10 mouse cellular contexts compared by ENCODE assay signal in genomic region chr5:124284330-124284729, GRCm38 (mm10). TPM values are rescaled to one million over a fixed set of nuclear protein-coding genes. Genes with fewer than 3 reads are reported as not detected.
A peak's percentile ranks its signal among the peaks of the same experiment; 100 is the strongest.
DNase-seq lines count a peak whose midpoint lies in the region; ATAC-seq and TF ChIP-seq lines count a peak whose summit lies in the region.
"Had no signal": no experiment of that assay in that cellular context is flagged by ENCODE, and none has a peak within 500 bp of the region (broad histone marks: within the 10 kb centered on the region; RNA-seq: fewer than 3 reads in every experiment).

No protein-coding gene starts in this region.

- no peaks in the 10 kb centered on the region for H3K27me3 ChIP-seq in cerebellum, adult 2 months (ENCODE audit: control insufficient read depth, insufficient read depth, low read length)
- no peaks in the 10 kb centered on the region for H3K27me3 ChIP-seq in kidney, postnatal 0 days (ENCODE audit: insufficient read depth, low read length)
- no peaks in the 10 kb centered on the region for H3K27me3 ChIP-seq in kidney, embryonic 15.5 days
- H3K27me3 ChIP-seq: hindbrain, embryonic 15.5 days; liver, embryonic 15.5 days had no signal

- TF ChIP-seq CTCF in cerebellum, adult 2 months (IDR thresholded peaks at IDR 0.05; ENCODE audit: borderline replicate concordance, insufficient read depth, low read depth, low read length) = peak; percentile 41; the same call in 1 of the 2 replicates
- TF ChIP-seq CTCF in kidney, postnatal 0 days (IDR thresholded peaks at IDR 0.05; ENCODE audit: low read depth) = peak; percentile 64

- no peaks in the 10 kb centered on the region for H3K9me3 ChIP-seq in kidney, postnatal 0 days (replicated peaks; ENCODE audit: low read length)
- H3K9me3 ChIP-seq in kidney, embryonic 15.5 days (replicated peaks) = 0 out of 2 replicates have a peak, but pooled peaks cover 5% of the 10 kb centered on the region
- H3K9me3 ChIP-seq: hindbrain, embryonic 15.5 days had no signal

- ATAC-seq in kidney, postnatal 0 days (replicated peaks; ENCODE audit: low FRiP score, low read depth) = no peak
- ATAC-seq in kidney, embryonic 15.5 days (replicated peaks; ENCODE audit: low FRiP score) = no peak
- ATAC-seq in megakaryocyte-erythroid progenitor cell, adult 5-6 weeks (replicated peaks; ENCODE audit: low FRiP score, low TSS enrichment, poor library complexity, severe bottlenecking) = no peak

- no peak for TF ChIP-seq POLR2A in cerebellum, adult 2 months (IDR thresholded peaks at IDR 0.05; ENCODE audit: borderline replicate concordance, insufficient read depth, low read length)

- no peak overlapping the region for H3K27ac ChIP-seq in cerebellum, adult 2 months (ENCODE audit: insufficient read depth, low read length)
- H3K27ac ChIP-seq in kidney, postnatal 0 days = no peak overlapping the region
- no peak overlapping the region for H3K27ac ChIP-seq in kidney, embryonic 15.5 days
- H3K27ac ChIP-seq: hindbrain, embryonic 15.5 days; liver, embryonic 15.5 days had no signal

- H3K36me3 ChIP-seq in kidney, postnatal 0 days (ENCODE audit: insufficient read depth, low read length) = peaks cover 15% of the 10 kb centered on the region
- peaks cover 83% of the 10 kb centered on the region for H3K36me3 ChIP-seq in kidney, embryonic 15.5 days

- no peak overlapping the region for H3K9ac ChIP-seq in kidney, postnatal 0 days (ENCODE audit: low read depth, low read length)
- no peak overlapping the region for H3K9ac ChIP-seq in kidney, embryonic 15.5 days
- H3K9ac ChIP-seq: hindbrain, embryonic 15.5 days; liver, embryonic 15.5 days had no signal

- H3K4me2 ChIP-seq in kidney, postnatal 0 days (ENCODE audit: low read length) = no peak overlapping the region
- no peak overlapping the region for H3K4me2 ChIP-seq in kidney, embryonic 15.5 days
- H3K4me2 ChIP-seq: hindbrain, embryonic 15.5 days; liver, embryonic 15.5 days had no signal

- no peak overlapping the region for H3K4me3 ChIP-seq in cerebellum, adult 2 months (replicated peaks; ENCODE audit: insufficient read depth, low read depth, low read length)
- no peak overlapping the region for H3K4me3 ChIP-seq in kidney, postnatal 0 days (replicated peaks; ENCODE audit: low read depth, low read length)
- H3K4me3 ChIP-seq in kidney, embryonic 15.5 days (replicated peaks) = no peak overlapping the region
- H3K4me3 ChIP-seq: hindbrain, embryonic 15.5 days; liver, embryonic 15.5 days had no signal

- WGBS in cerebellum, adult 2 months = 75% methylated on average over 3 of the region's 3 CpGs
- WGBS in kidney, postnatal 0 days = 64% methylated on average over 3 of the region's 3 CpGs
- 69% methylated on average over 3 of the region's 3 CpGs for WGBS in kidney, embryonic 15.5 days

- no peaks in the 10 kb centered on the region for H3K4me1 ChIP-seq in cerebellum, adult 2 months (ENCODE audit: control insufficient read depth, insufficient read depth, low read length)
- no peaks in the 10 kb centered on the region for H3K4me1 ChIP-seq in kidney, postnatal 0 days (replicated peaks; ENCODE audit: insufficient read depth, low read length)
- H3K4me1 ChIP-seq in kidney, embryonic 15.5 days = no peaks in the 10 kb centered on the region
- H3K4me1 ChIP-seq: hindbrain, embryonic 15.5 days; liver, embryonic 15.5 days had no signal

- peak; percentile 23 for DNase-seq in cerebellum, adult 2 months
- DNase-seq in cerebellum, postnatal 4 days (ENCODE audit: low spot score in 2 of 2) = no peak
- peak; percentile 23 for DNase-seq in kidney, postnatal 0 days (ENCODE audit: low spot score)
- DNase-seq in ZHBTc4 (ENCODE audit: low read depth, low spot score) = peak; percentile 13
- peak; percentile 9 for DNase-seq in mesoderm, embryonic 11.5 days (ENCODE audit: low read depth, low spot score)
- no peak for DNase-seq in frontal cortex, postnatal 14 days (ENCODE audit: low spot score in 2 of 2)

RNA-seq across cellular contexts. Expression of gene Pitpnm2, which starts 34.8 kb away (rescaled TPM):
- 54.2 and 64.2 TPM in 2 replicates for polyA plus RNA-seq in cerebellum, adult 2 months (2012; rRNA removed)
- 3.0 and 3.1 TPM in 2 replicates for polyA plus RNA-seq in kidney, postnatal 0 days (2015; fragmentation: Nextera tagmentation; extraction: Ambion mirVana)
- polyA plus RNA-seq in kidney, embryonic 15.5 days (2015; fragmentation: Nextera tagmentation; extraction: Ambion mirVana) = 3.5 and 3.6 TPM in 2 replicates
- 23.7 and 33.3 TPM in 2 replicates for total RNA-seq in megakaryocyte-erythroid progenitor cell, adult 5-6 weeks (2014; fragmentation: Nextera tagmentation)
- total RNA-seq in megakaryocyte-erythroid progenitor cell, adult 5-6 weeks (2017) = 6.5 and 10.9 TPM in 2 replicates

RNA-seq across cellular contexts. Expression of gene Mphosph9, which starts 43.4 kb away (rescaled TPM):
- 27.2 and 32.6 TPM in 2 replicates for polyA plus RNA-seq in cerebellum, adult 2 months (2012; rRNA removed)
- polyA plus RNA-seq in kidney, postnatal 0 days (2015; fragmentation: Nextera tagmentation; extraction: Ambion mirVana) = 5.2 and 6.0 TPM in 2 replicates
- 13.4 TPM in 2 replicates for polyA plus RNA-seq in kidney, embryonic 15.5 days (2015; fragmentation: Nextera tagmentation; extraction: Ambion mirVana)
- total RNA-seq in megakaryocyte-erythroid progenitor cell, adult 5-6 weeks (2014; fragmentation: Nextera tagmentation) = 19.5 and 24.7 TPM in 2 replicates
- total RNA-seq in megakaryocyte-erythroid progenitor cell, adult 5-6 weeks (2017) = 24.7 and 36.7 TPM in 2 replicates

RNA-seq across cellular contexts. Expression of gene 2810006K23Rik, which starts 43.6 kb away (rescaled TPM):
- 10.5 and 12.0 TPM in 2 replicates for polyA plus RNA-seq in cerebellum, adult 2 months (2012; rRNA removed)
- 12.0 and 13.9 TPM in 2 replicates for polyA plus RNA-seq in kidney, postnatal 0 days (2015; fragmentation: Nextera tagmentation; extraction: Ambion mirVana)
- 20.0 and 21.7 TPM in 2 replicates for polyA plus RNA-seq in kidney, embryonic 15.5 days (2015; fragmentation: Nextera tagmentation; extraction: Ambion mirVana)
- total RNA-seq in megakaryocyte-erythroid progenitor cell, adult 5-6 weeks (2014; fragmentation: Nextera tagmentation) = 9.2 and 13.2 TPM in 2 replicates
- total RNA-seq in megakaryocyte-erythroid progenitor cell, adult 5-6 weeks (2017) = 16.6 and 18.7 TPM in 2 replicates

Comparison
In these comparisons a context has a peak if more than half of its experiments do, and no peak if none do; other contexts are left out.
1. DNase-seq: peak in cerebellum, adult 2 months (2 of 2), kidney, postnatal 0 days (single experiment), ZHBTc4 (single experiment) and mesoderm, embryonic 11.5 days (single experiment); none in cerebellum, postnatal 4 days (0 of 2) and frontal cortex, postnatal 14 days (0 of 2).
2. RNA of gene Pitpnm2, which starts 34.8 kb away (polyA plus RNA-seq): 54.2 to 64.2 TPM in cerebellum, adult 2 months; 3.5 to 3.6 TPM in kidney, embryonic 15.5 days and 3.0 to 3.1 TPM in kidney, postnatal 0 days; every median in the first group is over 10 times any median in the second.